Mouse (Mus musculus) MEL (cell line): ENCODE results near the gene Tatdn2. TPM values are rescaled to one million over a fixed set of nuclear protein-coding genes. Genes with fewer than 3 reads are reported as not detected.

Experiments used
- DNase-seq: peaks from one replicate; pipeline ENCODE4 v3.0.0; 2011; ENCODE audit warnings: low read depth, low spot score
- H3K27ac ChIP-seq: 2 replicates; pipeline ENCODE4 v1.5.1; 2012; ENCODE audit warnings: low read depth, mild to moderate bottlenecking, control low read depth, low read length, moderate library complexity; ENCODE audit not compliant: control insufficient read depth
- H3K27me3 ChIP-seq, 2 experiments: fragments of 150-350 bp in 1 of 2; sonication (generic) in 1 of 2; 2 replicates each; pipeline ENCODE4 v1.6.1; 2012; ENCODE audit warnings: low read length in 2 of 2, mild to moderate bottlenecking in 2 of 2, improper control_type of control experiment in 1 of 2, moderate library complexity in 1 of 2; ENCODE audit not compliant: insufficient read depth in 2 of 2, control insufficient read depth in 1 of 2
- H3K36me3 ChIP-seq, 2 experiments: 2 replicates each; pipeline ENCODE4 v1.6.1; 2012 to 2014; ENCODE audit warnings: low read length in 2 of 2, improper control_type of control experiment in 1 of 2, inconsistent platforms in 1 of 2, mild to moderate bottlenecking in 1 of 2; ENCODE audit not compliant: insufficient read depth in 2 of 2, control insufficient read depth in 1 of 2
- H3K4me1 ChIP-seq, 2 experiments: fragments of 150-350 bp in 1 of 2; sonication (generic) in 1 of 2; 2 replicates each; pipeline ENCODE4 v1.6.1; 2012; ENCODE audit warnings: low read length in 2 of 2, improper control_type of control experiment in 1 of 2, mild to moderate bottlenecking in 1 of 2; ENCODE audit not compliant: insufficient read depth in 2 of 2, control insufficient read depth in 1 of 2
- H3K4me3 ChIP-seq, 2 experiments: fragments of 150-350 bp in 1 of 2; sonication (generic) in 1 of 2; 2 replicates each; pipeline ENCODE4 v1.5.1; 2012; ENCODE audit warnings: low read depth in 2 of 2, low read length in 2 of 2, mild to moderate bottlenecking in 2 of 2, moderate library complexity in 2 of 2, control low read depth in 1 of 2, improper control_type of control experiment in 1 of 2; ENCODE audit not compliant: control insufficient read depth in 1 of 2, insufficient read depth in 1 of 2
- H3K79me2 ChIP-seq: 2 replicates; pipeline ENCODE4 v1.6.1; 2012; ENCODE audit warnings: mild to moderate bottlenecking, low read length, moderate library complexity; ENCODE audit not compliant: control insufficient read depth, poor library complexity, insufficient read depth
- H3K9ac ChIP-seq: 2 replicates; pipeline ENCODE4 v1.6.1; 2012; ENCODE audit warnings: low read depth, mild to moderate bottlenecking, control low read depth, low read length, moderate library complexity; ENCODE audit not compliant: control insufficient read depth, poor library complexity, severe bottlenecking
- H3K9me3 ChIP-seq: fragments of 150-350 bp; sonication (generic); replicated peaks from 2 replicates; pipeline ENCODE4 v1.6.1; 2012; ENCODE audit warnings: mild to moderate bottlenecking, low read length, improper control_type of control experiment, moderate library complexity; ENCODE audit not compliant: insufficient read depth
- BHLHE40 ChIP-seq: IDR thresholded peaks from 2 replicates; pipeline ENCODE4 v1.6.1; 2012; ENCODE audit warnings: low read depth, mild to moderate bottlenecking, inconsistent platforms, low read length, improper control_type of control experiment, borderline replicate concordance
- CHD1 ChIP-seq: IDR thresholded peaks from 2 replicates; pipeline ENCODE4 v1.6.1; 2012; ENCODE audit warnings: low read depth, mild to moderate bottlenecking, inconsistent platforms, low read length, improper control_type of control experiment
- CTCF ChIP-seq, 3 experiments: IDR thresholded peaks in 2 of 3; conservative IDR thresholded peaks in 1 of 3; 2 replicates each; pipeline ENCODE4 v1.5.1; 2011 to 2012; ENCODE audit warnings: low read length in 3 of 3, low read depth in 2 of 3, mild to moderate bottlenecking in 2 of 3, improper control_type of control experiment in 1 of 3, inconsistent platforms in 1 of 3, mixed read lengths in 1 of 3, moderate library complexity in 1 of 3; ENCODE audit not compliant: control insufficient read depth in 1 of 3, insufficient read depth in 1 of 3, poor library complexity in 1 of 3, severe bottlenecking in 1 of 3
- GABPA ChIP-seq: IDR thresholded peaks from 2 replicates; pipeline ENCODE4 v1.6.1; 2012; ENCODE audit warnings: low read depth, mild to moderate bottlenecking, inconsistent platforms, low read length, improper control_type of control experiment, moderate library complexity
- GATA1 ChIP-seq: IDR thresholded peaks from 2 replicates; pipeline ENCODE4 v1.6.1; 2011; ENCODE audit warnings: low read depth, low read length, improper control_type of control experiment
- HCFC1 ChIP-seq: IDR thresholded peaks from 2 replicates; pipeline ENCODE4 v1.6.1; 2012; ENCODE audit warnings: low read depth, mild to moderate bottlenecking, inconsistent platforms, low read length, improper control_type of control experiment, moderate library complexity
- KAT2A ChIP-seq: conservative IDR thresholded peaks from 2 replicates; pipeline ENCODE4 v1.6.1; 2012; ENCODE audit warnings: low read depth, low read length, improper control_type of control experiment, inconsistent platforms
- MAFK ChIP-seq: IDR thresholded peaks from 2 replicates; pipeline ENCODE4 v1.6.1; 2011; ENCODE audit warnings: low read depth, mild to moderate bottlenecking, low read length, improper control_type of control experiment, borderline replicate concordance
- MAX ChIP-seq: IDR thresholded peaks from 2 replicates; pipeline ENCODE4 v1.6.1; 2011; ENCODE audit warnings: low read length, improper control_type of control experiment
- MYB ChIP-seq: IDR thresholded peaks from 2 replicates; pipeline ENCODE4 v1.6.1; 2011; ENCODE audit warnings: mild to moderate bottlenecking, low read depth, low read length, improper control_type of control experiment
- MYC ChIP-seq: IDR thresholded peaks from 2 replicates; pipeline ENCODE4 v1.6.1; 2011; ENCODE audit warnings: low read depth, mild to moderate bottlenecking, low read length, improper control_type of control experiment, moderate library complexity
- NELFE ChIP-seq: IDR thresholded peaks from 2 replicates; pipeline ENCODE4 v1.6.1; 2011; ENCODE audit warnings: low read depth, low read length, improper control_type of control experiment
- POLR2AphosphoS2 ChIP-seq: IDR thresholded peaks from 2 replicates; pipeline ENCODE4 v1.6.1; 2011; ENCODE audit warnings: low read length, improper control_type of control experiment
- RAD21 ChIP-seq: IDR thresholded peaks from 2 replicates; pipeline ENCODE4 v1.6.1; 2011; ENCODE audit warnings: mild to moderate bottlenecking, low read depth, low read length, improper control_type of control experiment
- RCOR1 ChIP-seq: IDR thresholded peaks from 2 replicates; pipeline ENCODE4 v1.6.1; 2012; ENCODE audit warnings: low read depth, mild to moderate bottlenecking, inconsistent platforms, low read length, improper control_type of control experiment
- SIN3A ChIP-seq: IDR thresholded peaks from 2 replicates; pipeline ENCODE4 v1.6.1; 2012; ENCODE audit warnings: low read length, improper control_type of control experiment, inconsistent platforms
- SMC3 ChIP-seq: IDR thresholded peaks from 2 replicates; pipeline ENCODE4 v1.6.1; 2011; ENCODE audit warnings: low read depth, low read length, improper control_type of control experiment
- TAL1 ChIP-seq: IDR thresholded peaks from 2 replicates; pipeline ENCODE4 v1.6.1; 2012; ENCODE audit warnings: mild to moderate bottlenecking, inconsistent platforms, low read length, moderate library complexity, mixed read lengths
- TBP ChIP-seq: IDR thresholded peaks from 2 replicates; pipeline ENCODE4 v1.8.0; 2011; ENCODE audit warnings: low read depth, low read length, improper control_type of control experiment
- TCF12 ChIP-seq: IDR thresholded peaks from 2 replicates; pipeline ENCODE4 v1.6.1; 2014; ENCODE audit warnings: low read depth, mild to moderate bottlenecking, inconsistent platforms, low read length, improper control_type of control experiment, moderate library complexity
- UBTF ChIP-seq: IDR thresholded peaks from 2 replicates; pipeline ENCODE4 v1.6.1; 2012; ENCODE audit warnings: low read depth, mild to moderate bottlenecking, inconsistent platforms, low read length, improper control_type of control experiment, moderate library complexity, borderline replicate concordance; ENCODE audit not compliant: insufficient read depth
- USF2 ChIP-seq, 2 experiments: IDR thresholded peaks; 2 replicates each; pipeline ENCODE4 v1.6.1; 2011 to 2012; ENCODE audit warnings: improper control_type of control experiment in 2 of 2, low read length in 2 of 2, borderline replicate concordance in 1 of 2, inconsistent platforms in 1 of 2, low read depth in 1 of 2, mild to moderate bottlenecking in 1 of 2; ENCODE audit not compliant: insufficient read depth in 1 of 2
- ZMIZ1 ChIP-seq: IDR thresholded peaks from 2 replicates; pipeline ENCODE4 v1.6.1; 2012; ENCODE audit warnings: low read depth, mild to moderate bottlenecking, inconsistent platforms, low read length, improper control_type of control experiment, moderate library complexity
- polyA plus RNA-seq, 2 experiments: library from polyadenylated mRNA; stranded (reverse) in 1 of 2; unstranded in 1 of 2; fragments of >175 nt in 1 of 2; fragments of >200 nt in 1 of 2; gene quantifications; 2 replicates each; pipeline versions ENCODE4 v1.2.1 to v1.2.4; 2012; ENCODE audit warnings: low replicate concordance in 2 of 2, low read depth in 1 of 2; ENCODE audit not compliant: insufficient read length in 2 of 2, insufficient read depth in 1 of 2, missing spikeins in 1 of 2
- total RNA-seq: library from RNA; depleted of rRNA; stranded (reverse); fragments of 300-350 nt; gene quantifications from 2 replicates; pipeline ENCODE4 v1.2.3, GENCODE M21; 2012

Tatdn2 gene
- total and polyA plus RNA-seq, 3 experiments: 102 to 136 (median 121) TPM

GRCm38 (mm10) chr6:113747284-113747683 lies 50.4 kb downstream of the Tatdn2 start:
- Histone ChIP-seq H3K4me3 (no peak overlapping the region), H3K4me1 (no peaks in the 10 kb centered on the region), H3K9ac (no peak overlapping the region), H3K36me3 (no peaks in the 10 kb centered on the region), H3K27ac (no peak overlapping the region), H3K79me2 (no peaks in the 10 kb centered on the region), H3K9me3 (no peaks in the 10 kb centered on the region), H3K27me3 (peaks cover 6 to 9% of the 10 kb centered on the region in 2 experiments)
- TF ChIP-seq NELFE (no peak), RCOR1 (no peak), RAD21 (no peak), CTCF (IDR thresholded peaks at IDR 0.05 in 2 of 3, conservative IDR thresholded peaks at IDR 0.05 in 1 of 3; ENCODE audit: control insufficient read depth in 1 of 3, insufficient read depth in 1 of 3, low read depth in 2 of 3, low read length in 3 of 3, poor library complexity in 1 of 3, severe bottlenecking in 1 of 3) (no peak), KAT2A (no peak), SIN3A (no peak), GATA1 (no peak), TBP (no peak), SMC3 (no peak), POLR2AphosphoS2 (no peak), MYC (no peak), MYB (no peak), CHD1 (no peak), ZMIZ1 (no peak)
- DNase-seq: no peak

GRCm38 (mm10) chr6:113748351-113748750 lies 51.5 kb downstream of the Tatdn2 start:
- H3K27ac ChIP-seq: no peak overlapping the region

More at GRCm38 (mm10) chr6:113748351-113748750, 51.5 kb downstream of the Tatdn2 start:
- TF ChIP-seq HCFC1: no peak
- TF ChIP-seq MAFK: no peak
- TF ChIP-seq MYC: no peak
- no peak for TF ChIP-seq POLR2AphosphoS2
- no peak for TF ChIP-seq UBTF
- no peak for TF ChIP-seq GABPA
- no peak for TF ChIP-seq MAX
- no peak for TF ChIP-seq BHLHE40
- no peak for TF ChIP-seq TAL1
- TF ChIP-seq MYB: no peak
- TF ChIP-seq USF2 (IDR thresholded peaks at IDR 0.05; ENCODE audit: borderline replicate concordance in 1 of 2, insufficient read depth in 1 of 2, low read depth in 1 of 2, low read length in 2 of 2): no peak
- no peak for TF ChIP-seq SIN3A
- TF ChIP-seq CTCF (IDR thresholded peaks at IDR 0.05 in 2 of 3, conservative IDR thresholded peaks at IDR 0.05 in 1 of 3; ENCODE audit: control insufficient read depth in 1 of 3, insufficient read depth in 1 of 3, low read depth in 2 of 3, low read length in 3 of 3, poor library complexity in 1 of 3, severe bottlenecking in 1 of 3): no peak
- TF ChIP-seq KAT2A: no peak
- TF ChIP-seq TCF12: no peak
- DNase-seq: no peak
- H3K79me2 ChIP-seq: no peaks in the 10 kb centered on the region
- H3K9me3 ChIP-seq: no peaks in the 10 kb centered on the region
- no peak overlapping the region for H3K9ac ChIP-seq
- peaks cover 5 to 9% of the 10 kb centered on the region in 2 experiments for H3K27me3 ChIP-seq
- H3K36me3 ChIP-seq: no peaks in the 10 kb centered on the region
- no peak overlapping the region for H3K4me3 ChIP-seq
- H3K4me1 ChIP-seq: no peaks in the 10 kb centered on the region
